Mouse (Mus musculus) CD8-positive naive resting alpha-beta T cell, adult 57 days (primary cell): ENCODE results near the gene Map3k15. TPM values are rescaled to one million over a fixed set of nuclear protein-coding genes. Genes with fewer than 3 reads are reported as not detected.

Experiments used
- total RNA-seq: library from RNA; stranded (reverse); gene quantifications from one replicate; pipeline ENCODE4 v1.2.4, GENCODE M21; 2023

Gene Map3k15
- total RNA-seq: 2.3 TPM

DNA sequence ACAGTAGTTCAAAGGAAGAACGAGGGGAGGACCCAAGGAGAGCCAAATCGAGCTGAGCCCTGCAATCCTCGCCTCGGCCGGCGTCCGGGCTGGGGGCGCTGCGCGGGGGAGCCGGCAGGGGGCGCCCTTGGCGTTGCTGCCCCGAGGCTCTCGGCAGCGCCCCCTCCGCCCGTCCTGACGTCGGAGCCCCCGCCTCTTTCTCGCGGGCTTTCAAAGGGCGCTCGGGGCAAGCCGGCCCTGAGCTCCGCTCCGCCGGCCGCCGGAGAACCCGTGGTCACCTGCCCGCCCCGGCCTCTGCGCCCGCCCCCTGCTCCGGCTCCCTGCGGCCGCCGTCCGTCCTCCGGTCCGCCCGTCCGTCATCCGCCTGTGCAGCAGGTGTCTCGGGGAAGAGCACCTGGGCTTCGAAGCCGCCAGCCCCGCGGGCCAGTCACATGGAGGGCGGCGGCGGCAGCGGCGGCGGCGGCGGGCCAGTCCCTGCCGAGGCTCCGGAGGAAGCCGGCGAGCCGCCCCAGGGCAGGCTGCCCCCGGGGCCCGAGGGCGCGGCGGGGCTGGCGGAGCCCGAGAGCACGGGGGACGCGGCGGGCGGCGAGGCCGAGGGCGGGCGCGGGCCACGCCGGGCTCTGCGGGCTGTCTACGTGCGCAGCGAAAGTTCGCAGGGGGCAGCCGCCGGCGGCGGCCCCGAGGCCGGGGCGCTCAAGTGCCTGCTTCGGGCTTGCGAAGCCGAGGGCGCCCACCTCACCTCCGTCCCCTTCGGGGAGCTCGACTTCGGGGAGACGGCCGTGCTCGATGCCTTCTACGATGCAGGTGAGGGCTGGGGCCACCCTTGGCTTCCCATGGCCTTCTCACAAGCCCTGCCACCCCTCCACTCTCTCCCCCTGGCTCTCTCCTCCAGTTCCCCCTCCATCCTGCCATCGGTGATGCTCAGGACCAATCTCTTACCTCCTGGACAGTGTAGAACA lies at the start of gene Map3k15:
Map3k15 (plus strand) TSS at position 432 of the 959 bp plus-strand sequence.

DNA sequence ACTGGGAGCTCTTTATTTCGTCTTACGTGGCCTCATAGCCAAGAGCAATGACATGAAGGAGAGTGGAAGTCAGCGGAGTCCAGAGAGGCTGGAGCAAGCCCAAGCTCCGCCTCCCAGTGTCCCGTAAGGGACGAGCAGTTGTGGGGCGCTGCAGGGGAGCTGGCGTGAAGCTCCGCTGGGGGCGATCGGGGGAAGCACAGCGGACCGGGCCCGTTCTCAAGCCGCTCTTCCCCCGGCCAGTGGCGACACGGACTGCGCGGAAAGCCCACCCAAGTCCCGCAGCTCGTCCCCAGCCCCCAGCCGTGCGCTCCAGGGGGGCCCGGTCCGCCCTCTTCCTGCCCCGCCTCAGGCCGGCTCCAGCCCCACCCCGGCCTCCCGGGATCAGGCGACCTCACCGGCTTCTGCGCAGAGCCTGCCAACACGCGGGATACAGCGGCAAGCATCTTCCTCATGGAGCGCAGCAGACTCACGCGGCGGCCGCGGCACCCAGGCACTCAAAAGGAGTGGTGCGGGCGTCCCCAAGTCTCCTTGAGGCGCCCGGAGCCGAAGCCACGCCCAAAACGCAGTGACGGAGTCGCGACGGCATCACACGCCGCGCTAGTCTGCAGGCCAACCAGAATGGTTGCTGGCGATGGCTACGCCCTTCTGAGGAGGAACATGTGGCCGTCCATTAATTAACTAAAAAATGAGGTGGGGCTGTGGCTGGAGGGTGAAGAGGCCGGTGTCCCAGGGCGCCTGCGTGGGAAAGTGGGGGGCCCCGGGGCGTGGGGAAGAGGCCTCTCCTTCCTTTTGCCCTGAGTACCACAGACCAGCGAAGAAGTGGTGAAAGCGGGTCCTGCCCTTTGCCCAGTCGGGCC lies 149.9 kb downstream of the Map3k15 start, which contains the start of gene Pdha1:
Pdha1 (minus strand) TSS at position 553 of the 857 bp plus-strand sequence.

Other genes with a start within 250 kb of the Map3k15 start
- 105 TPM for gene Pdha1, start 150.0 kb downstream of the Map3k15 start, total RNA-seq